Mouse (Mus musculus) adipose tissue, adult 10 weeks (tissue): ENCODE results near the gene Zmynd15. TPM values are rescaled to one million over a fixed set of nuclear protein-coding genes. Genes with fewer than 3 reads are reported as not detected.

Source experiments
- polyA plus RNA-seq: library from polyadenylated mRNA; stranded (reverse); fragments of 350-450 nt; fragmentation: Illumina TruSeq; extraction: RNeasy Lipid Tissue Mini Kit (QIAGEN cat#74804); gene quantifications from one replicate; pipeline ENCODE4 v1.2.3, GENCODE M21; 2014; ENCODE audit warnings: low read depth, low replicate concordance

Zmynd15 gene
- polyA plus RNA-seq = 5.6 TPM

GRCm38 (mm10) chr11:70458688-70459600 lies at the start of gene Zmynd15:
Zmynd15 (plus strand) TSS chr11:70459433.

GRCm38 (mm10) chr11:70409594-70410296 lies 49.5 kb upstream of the Zmynd15 start, which contains the start of gene Pelp1:
Pelp1 (minus strand) TSS chr11:70410031.

GRCm38 (mm10) chr11:70432048-70432894 lies 27.0 kb upstream of the Zmynd15 start, which contains the start of gene Arrb2:
Arrb2 (plus strand) TSS chr11:70432635.

GRCm38 (mm10) chr11:70451797-70452498 lies 7.3 kb upstream of the Zmynd15 start, which contains the start of gene Med11:
Med11 (plus strand) TSS chr11:70451919.

GRCm38 (mm10) chr11:70459601-70460101 lies 418 bp downstream of the Zmynd15 start, which contains the start of gene Cxcl16:
Cxcl16 (minus strand) TSS chr11:70459984.

GRCm38 (mm10) chr11:70504970-70505369 lies 45.7 kb downstream of the Zmynd15 start, which contains the start of gene Tm4sf5:
Tm4sf5 (plus strand) TSS chr11:70505244.

GRCm38 (mm10) chr11:70514288-70514687 lies 55.1 kb downstream of the Zmynd15 start, which contains the start of gene Vmo1:
Vmo1 (minus strand) TSS chr11:70514616.

Other genes with a start within 250 kb of the Zmynd15 start
- 28.9 TPM for gene Slc16a11, start 246.7 kb upstream of the Zmynd15 start, polyA plus RNA-seq
- 25.1 TPM for gene Slc16a13, start 238.4 kb upstream of the Zmynd15 start, polyA plus RNA-seq
- 7.0 TPM for gene Bcl6b, start 229.6 kb upstream of the Zmynd15 start, polyA plus RNA-seq
- gene 0610010K14Rik, start 221.5 kb upstream of the Zmynd15 start, polyA plus RNA-seq = 45.5 TPM
- 11.1 TPM for gene Gm21988, start 219.6 kb upstream of the Zmynd15 start, polyA plus RNA-seq
- 343 TPM for gene Rnasek, start 219.6 kb upstream of the Zmynd15 start, polyA plus RNA-seq
- gene Alox12, start 204.1 kb upstream of the Zmynd15 start, polyA plus RNA-seq = 22.4 TPM
- gene Alox12e, start 136.8 kb upstream of the Zmynd15 start, polyA plus RNA-seq = 2.6 TPM
- gene Alox15, start 107.4 kb upstream of the Zmynd15 start, polyA plus RNA-seq = 2.4 TPM
- 15.2 TPM for gene Pelp1, start 49.4 kb upstream of the Zmynd15 start, polyA plus RNA-seq
- 45.5 TPM for gene Arrb2, start 26.8 kb upstream of the Zmynd15 start, polyA plus RNA-seq
- gene Med11, start 7.5 kb upstream of the Zmynd15 start, polyA plus RNA-seq = 24.2 TPM
- 14.8 TPM for gene Cxcl16, start 551 bp downstream of the Zmynd15 start, polyA plus RNA-seq
- gene Tm4sf5, start 45.8 kb downstream of the Zmynd15 start, polyA plus RNA-seq = not detected
- not detected for gene Vmo1, start 55.2 kb downstream of the Zmynd15 start, polyA plus RNA-seq
- not detected for gene Gltpd2, start 59.8 kb downstream of the Zmynd15 start, polyA plus RNA-seq
- 235 TPM for gene Psmb6, start 65.9 kb downstream of the Zmynd15 start, polyA plus RNA-seq
- gene Gm40193, start 73.5 kb downstream of the Zmynd15 start, polyA plus RNA-seq = not detected
- 19.3 TPM for gene Pld2, start 80.6 kb downstream of the Zmynd15 start, polyA plus RNA-seq
- gene Mink1, start 103.4 kb downstream of the Zmynd15 start, polyA plus RNA-seq = 74.4 TPM
- 9.8 TPM for gene 4930544D05Rik, start 156.4 kb downstream of the Zmynd15 start, polyA plus RNA-seq
- 0.88 TPM for gene Chrne, start 159.8 kb downstream of the Zmynd15 start, polyA plus RNA-seq
- not detected for gene Gp1ba, start 179.7 kb downstream of the Zmynd15 start, polyA plus RNA-seq
- 80.8 TPM for gene Rnf167, start 187.8 kb downstream of the Zmynd15 start, polyA plus RNA-seq
- 126 TPM for gene Slc25a11, start 188.0 kb downstream of the Zmynd15 start, polyA plus RNA-seq
- gene Pfn1, start 195.2 kb downstream of the Zmynd15 start, polyA plus RNA-seq = 446 TPM
- 36.3 TPM for gene Eno3, start 197.8 kb downstream of the Zmynd15 start, polyA plus RNA-seq
- gene Spag7, start 210.0 kb downstream of the Zmynd15 start, polyA plus RNA-seq = 75.7 TPM
- gene Camta2, start 228.7 kb downstream of the Zmynd15 start, polyA plus RNA-seq = 27.5 TPM
- gene Inca1, start 240.7 kb downstream of the Zmynd15 start, polyA plus RNA-seq = 21.7 TPM
- gene Kif1c, start 241.1 kb downstream of the Zmynd15 start, polyA plus RNA-seq = 97.3 TPM